Mouse (Mus musculus) midbrain, embryonic 10.5 days (tissue): Measurements from ENCODE around the gene Tsen54. TPM values are rescaled to one million over a fixed set of nuclear protein-coding genes. Genes with fewer than 3 reads are reported as not detected.
A peak's percentile ranks its signal among the peaks of the same experiment; 100 is the strongest.

Experiments used
- DNase-seq: peaks from one replicate; pipeline ENCODE4 v3.0.0-alpha.2; 2017; ENCODE audit warnings: low spot score
- H3K27ac ChIP-seq: fragments of 300-500 bp; sonication (generic); replicated peaks from 2 replicates; pipeline ENCODE4 v1.5.1; 2016; ENCODE audit warnings: mild to moderate bottlenecking
- H3K27me3 ChIP-seq: fragments of 300-500 bp; sonication (generic); 2 replicates; pipeline ENCODE4 v1.6.1; 2016; ENCODE audit warnings: low read depth, mild to moderate bottlenecking; ENCODE audit not compliant: poor library complexity, severe bottlenecking
- H3K36me3 ChIP-seq: fragments of 300-500 bp; sonication (generic); 2 replicates; pipeline ENCODE4 v1.6.1; 2016; ENCODE audit warnings: mild to moderate bottlenecking, moderate library complexity
- H3K4me1 ChIP-seq: fragments of 300-500 bp; sonication (generic); 2 replicates; pipeline ENCODE4 v1.6.1; 2016
- H3K4me3 ChIP-seq: fragments of 300-500 bp; sonication (generic); 2 replicates; pipeline ENCODE4 v1.5.1; 2016; ENCODE audit warnings: mild to moderate bottlenecking, moderate library complexity
- H3K9me3 ChIP-seq: fragments of 300-500 bp; sonication (generic); replicated peaks from 2 replicates; pipeline ENCODE4 v1.6.1; 2016; ENCODE audit warnings: mild to moderate bottlenecking
- WGBS: fragments of 180-500 bp; shearing (Covaris S2); methylation state at CpG from one replicate; pipeline ENCODE4 v1.1.7; 2016; 5-methylcytosine and 5-hydroxymethylcytosine counted together
- polyA plus RNA-seq: library from polyadenylated mRNA; unstranded; fragments of >200 nt; fragmentation: Nextera tagmentation; extraction: Ambion mirVana; gene quantifications from 2 replicates; pipeline ENCODE4 v1.2.1, GENCODE M21; 2016

Tsen54 gene
- polyA plus RNA-seq, 1 experiment from 2014 or later: 39.7 TPM

DNA sequence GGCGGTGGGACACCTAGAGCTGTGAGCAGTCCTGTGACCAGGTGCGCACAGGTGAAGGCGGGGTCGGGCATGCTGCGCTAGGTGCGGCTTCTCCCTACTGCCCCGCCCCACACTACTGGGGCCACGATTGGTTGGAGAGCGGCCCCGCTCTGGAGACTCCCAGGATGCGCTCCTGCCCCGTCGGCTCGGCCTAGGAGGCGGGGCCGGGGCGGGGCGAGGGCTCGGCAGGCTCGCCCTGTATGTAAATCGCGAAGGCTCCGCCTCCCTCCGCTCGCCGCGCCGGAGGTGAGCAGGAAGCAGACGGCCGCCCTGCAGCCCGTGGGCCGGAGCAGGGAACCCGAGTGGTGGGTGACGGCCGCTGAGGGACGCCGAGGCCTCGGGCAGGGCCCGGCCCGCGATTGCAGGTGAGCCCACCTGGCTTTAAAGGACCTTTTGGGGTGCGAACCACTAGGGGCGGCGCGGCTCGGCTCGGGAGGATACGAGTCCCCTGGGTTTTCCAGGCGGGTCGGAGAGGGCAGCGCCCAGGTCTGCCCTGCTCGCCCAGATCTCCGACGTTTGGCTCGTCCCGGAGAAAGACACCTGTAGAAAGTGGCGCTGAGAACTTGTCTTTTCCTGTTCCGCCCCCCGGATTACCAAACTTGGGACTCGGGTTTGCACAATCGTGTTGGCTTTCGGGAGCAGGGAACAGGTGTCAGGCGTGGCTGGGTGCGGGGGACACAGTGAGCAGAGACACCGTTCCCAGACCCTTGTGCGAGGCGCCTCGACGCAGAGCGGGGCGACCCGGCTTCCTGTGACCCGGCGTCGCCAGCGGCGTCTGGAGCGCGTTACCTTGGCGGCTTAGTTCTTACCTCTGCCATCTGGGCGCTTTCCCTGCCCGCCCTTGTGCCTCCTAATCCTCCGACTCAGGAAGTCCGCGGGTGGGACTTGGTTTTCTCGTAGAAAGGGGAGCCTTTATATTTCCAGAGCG, 9.5 kb downstream of the Tsen54 start, which contains the start of gene Llgl2:
TSS of gene Llgl2 (plus strand) at position 276 of the 967 bp plus-strand sequence.
- Histone ChIP-seq H3K36me3 (peaks cover 39% of the 10 kb centered on the region), H3K4me3 (peak within 1 kb of the TSS; percentile 78), H3K27ac (peak within 1 kb of the TSS; percentile 71), H3K4me1 (peaks cover 23% of the 10 kb centered on the region), H3K27me3 (peaks cover 78% of the 10 kb centered on the region), H3K9me3 (no peaks in the 10 kb centered on the region)
- WGBS: under 1% methylated on average over 87 of the region's 87 CpGs
- peak; percentile 86 for DNase-seq

DNA sequence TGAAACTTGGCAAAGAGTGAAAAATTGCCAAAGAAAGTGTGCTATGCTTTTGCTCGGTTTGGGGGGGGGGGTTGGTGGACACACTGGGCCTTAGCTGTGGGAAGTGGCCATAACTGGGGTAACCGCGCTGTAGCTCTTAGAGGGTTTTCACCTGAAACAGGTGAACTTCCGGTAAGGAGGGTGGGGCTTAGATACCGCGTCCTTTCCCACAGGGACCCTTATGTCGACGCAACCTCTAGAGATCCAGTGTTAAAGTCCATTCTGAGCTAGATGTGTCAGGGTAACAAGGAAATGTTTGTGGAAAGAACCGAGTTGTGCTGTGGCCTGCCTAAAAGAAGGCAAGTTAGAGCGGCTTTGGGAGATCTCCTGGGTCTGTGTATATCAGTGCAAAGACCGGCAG, 10.3 kb downstream of the Tsen54 start:
- Histone ChIP-seq H3K4me1 (peaks cover 27% of the 10 kb centered on the region), H3K36me3 (peaks cover 32% of the 10 kb centered on the region), H3K4me3 (peak overlapping the region; percentile 78), H3K27me3 (peaks cover 86% of the 10 kb centered on the region), H3K9me3 (no peaks in the 10 kb centered on the region), H3K27ac (no peak overlapping the region)
- DNase-seq: no peak
- WGBS: 17% methylated on average over 11 of the region's 11 CpGs

DNA sequence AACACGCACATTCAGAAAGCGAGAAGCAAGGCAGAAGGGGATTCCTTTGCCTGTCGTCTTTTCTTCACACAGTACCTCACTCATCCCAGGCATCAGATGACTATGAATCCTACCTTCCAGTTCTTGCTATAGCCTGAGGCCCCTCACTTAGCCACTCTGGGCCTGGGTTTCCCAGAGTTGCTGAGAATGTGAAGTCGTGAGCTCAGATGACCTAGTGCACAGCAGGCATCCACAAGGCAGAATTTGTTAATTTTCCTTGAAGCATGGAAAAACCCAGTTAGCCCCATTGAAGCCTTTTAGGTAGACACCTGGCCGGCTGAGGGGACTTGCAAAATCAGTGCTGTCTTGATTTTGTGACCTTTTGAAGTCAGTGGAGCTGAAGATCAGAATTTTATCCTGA, 12.0 kb downstream of the Tsen54 start:
- H3K27me3 ChIP-seq: peaks cover 100% of the 10 kb centered on the region
- WGBS: 52% methylated on average over 5 of the region's 5 CpGs
- H3K36me3 ChIP-seq: peaks cover 15% of the 10 kb centered on the region
- H3K4me1 ChIP-seq: peaks cover 42% of the 10 kb centered on the region
- no peak for DNase-seq
- H3K4me3 ChIP-seq: no peak overlapping the region
- no peak overlapping the region for H3K27ac ChIP-seq
- no peaks in the 10 kb centered on the region for H3K9me3 ChIP-seq

DNA sequence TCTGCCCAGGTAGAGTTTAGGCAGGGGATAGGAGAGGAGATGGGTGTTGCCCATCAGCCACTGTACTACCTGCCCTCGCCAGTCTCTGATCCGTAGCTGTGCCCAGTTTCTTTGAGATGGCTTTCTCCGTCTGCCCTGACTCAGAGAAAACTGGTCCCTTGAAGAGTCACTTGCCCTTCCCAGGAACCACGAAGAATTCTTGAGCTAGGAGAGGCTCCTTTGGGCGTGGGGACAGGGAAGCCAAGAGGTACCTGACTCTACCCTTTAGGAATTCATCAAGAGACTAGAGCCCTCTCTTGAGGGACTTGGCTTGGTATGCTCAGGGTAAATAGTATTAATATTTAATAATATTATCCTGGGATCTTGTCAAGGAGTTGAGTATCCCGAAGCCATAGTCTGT, 13.1 kb downstream of the Tsen54 start:
- Histone ChIP-seq H3K4me1 (peaks cover 53% of the 10 kb centered on the region), H3K27me3 (peaks cover 100% of the 10 kb centered on the region), H3K4me3 (no peak overlapping the region), H3K36me3 (peaks cover 4% of the 10 kb centered on the region), H3K9me3 (no peaks in the 10 kb centered on the region), H3K27ac (no peak overlapping the region)
- WGBS: 86% methylated on average over 6 of the region's 6 CpGs
- DNase-seq: no peak

DNA sequence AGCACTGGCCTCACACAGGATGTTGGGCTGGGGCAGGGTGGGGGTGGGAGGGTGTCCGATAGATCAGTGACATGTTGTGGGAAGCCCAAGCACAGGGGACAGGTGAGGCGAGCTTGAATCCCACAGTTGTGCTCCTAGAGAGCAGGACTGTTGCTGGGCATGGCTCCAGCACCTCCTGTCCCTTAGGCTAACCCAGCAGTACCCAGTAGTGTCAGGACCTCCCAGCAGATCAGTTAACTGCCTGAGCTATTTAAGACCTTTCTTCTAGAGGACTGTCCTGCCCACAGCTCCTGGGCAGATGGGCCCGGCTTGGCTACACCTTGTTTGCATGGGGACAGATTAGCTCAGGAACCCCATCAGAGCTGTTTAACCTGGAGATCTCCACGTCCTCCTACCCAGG, 14.5 kb downstream of the Tsen54 start:
- Histone ChIP-seq H3K4me1 (peaks cover 58% of the 10 kb centered on the region), H3K4me3 (no peak overlapping the region), H3K27ac (no peak overlapping the region), H3K27me3 (peaks cover 99% of the 10 kb centered on the region), H3K9me3 (no peaks in the 10 kb centered on the region), H3K36me3 (no peaks in the 10 kb centered on the region)
- no peak for DNase-seq
- WGBS: 74% methylated on average over 4 of the region's 4 CpGs

DNA sequence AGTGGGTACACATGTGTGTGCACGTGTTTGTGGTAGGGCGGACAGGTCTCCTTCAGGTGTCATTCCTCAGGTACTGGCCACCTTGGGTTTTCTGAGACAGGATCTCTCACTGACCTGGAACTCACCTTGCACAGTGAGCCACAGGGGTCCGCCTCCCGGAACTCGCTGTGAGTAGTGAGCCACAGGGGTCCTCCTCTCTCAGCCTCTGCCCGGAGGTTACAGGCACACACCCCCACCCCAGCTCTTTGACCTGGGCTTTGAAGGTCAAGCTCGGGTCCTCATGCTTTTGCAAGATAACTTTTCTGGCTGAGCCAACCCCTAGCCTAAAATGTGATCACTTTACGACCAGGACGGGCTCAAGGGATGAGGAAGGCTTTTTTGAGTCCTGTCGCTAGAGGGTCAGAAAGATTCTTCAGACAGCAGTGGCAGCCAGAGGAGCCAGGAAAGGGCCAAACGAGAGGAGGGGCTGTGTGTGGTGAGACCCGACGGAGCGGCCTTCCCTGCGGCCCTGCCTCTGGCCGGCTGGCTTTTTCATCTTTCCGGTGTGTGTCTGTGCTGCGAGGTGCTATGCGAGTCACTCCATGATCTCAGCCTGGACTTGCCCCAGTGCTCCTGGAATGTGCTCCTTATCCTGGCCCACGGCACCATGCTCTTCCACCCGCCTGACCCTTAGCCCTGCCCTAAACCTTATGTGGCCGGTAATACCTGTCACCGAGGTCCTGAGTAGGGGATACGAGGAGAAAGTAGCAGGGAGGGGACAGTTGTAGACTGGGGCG, 16.2 kb downstream of the Tsen54 start:
- H3K27me3 ChIP-seq: peaks cover 97% of the 10 kb centered on the region
- peaks cover 64% of the 10 kb centered on the region for H3K4me1 ChIP-seq
- H3K36me3 ChIP-seq: no peaks in the 10 kb centered on the region
- no peak for DNase-seq
- H3K9me3 ChIP-seq: no peaks in the 10 kb centered on the region
- no peak overlapping the region for H3K4me3 ChIP-seq
- H3K27ac ChIP-seq: 0 out of 2 replicates have a peak overlapping the region, but pooled peaks have one; percentile 2
- WGBS: 18% methylated on average over 25 of the region's 25 CpGs

DNA sequence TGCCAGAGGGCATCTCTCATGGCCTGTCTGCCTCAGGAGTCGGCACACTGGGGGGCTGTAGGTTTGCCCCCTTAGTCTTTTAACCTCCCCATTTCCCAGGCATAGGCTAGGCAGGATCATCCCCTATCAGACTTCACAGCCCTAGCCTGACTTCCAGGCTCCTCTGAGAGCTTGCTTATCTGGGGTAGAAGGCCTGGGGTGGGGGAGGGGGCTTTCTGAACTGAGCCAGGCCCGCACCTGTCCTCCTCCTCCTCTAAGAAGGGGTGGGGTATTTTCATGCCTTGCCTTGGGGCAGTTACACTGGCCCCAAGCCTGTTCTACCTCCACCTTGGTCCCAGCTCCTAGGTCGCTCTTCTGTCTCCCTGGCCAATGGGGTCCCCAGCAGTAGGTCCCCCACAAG, 17.0 kb downstream of the Tsen54 start:
- Histone ChIP-seq H3K9me3 (no peaks in the 10 kb centered on the region), H3K36me3 (no peaks in the 10 kb centered on the region), H3K4me3 (no peak overlapping the region), H3K27ac (0 out of 2 replicates have a peak overlapping the region, but pooled peaks have one; percentile 2), H3K27me3 (peaks cover 97% of the 10 kb centered on the region), H3K4me1 (peaks cover 72% of the 10 kb centered on the region)
- 50% methylated on average over 3 of the region's 3 CpGs for WGBS
- no peak for DNase-seq

DNA sequence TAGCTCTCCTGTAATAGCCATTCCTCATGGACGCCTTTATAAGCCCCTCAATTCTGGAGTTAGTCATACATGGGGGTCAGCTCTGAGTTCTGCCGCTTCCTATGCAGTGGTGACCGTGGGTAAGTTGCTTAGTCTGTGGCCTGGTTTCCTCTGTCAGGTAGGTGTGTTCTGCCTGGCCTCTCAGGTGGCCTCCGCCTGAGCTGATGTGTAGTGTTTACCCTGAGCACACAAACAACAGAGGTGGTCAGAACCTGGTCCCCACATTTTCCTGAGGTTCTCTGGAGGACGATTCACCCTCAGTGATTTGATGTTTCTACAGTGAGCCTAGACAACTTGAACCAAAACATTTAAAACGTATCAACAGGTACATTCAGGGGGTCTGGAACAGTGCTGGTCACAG, 17.5 kb downstream of the Tsen54 start:
- H3K36me3 ChIP-seq: no peaks in the 10 kb centered on the region
- H3K27me3 ChIP-seq: peaks cover 97% of the 10 kb centered on the region
- H3K9me3 ChIP-seq: no peaks in the 10 kb centered on the region
- 67% methylated on average over 6 of the region's 6 CpGs for WGBS
- H3K4me3 ChIP-seq: no peak overlapping the region
- H3K27ac ChIP-seq: peak overlapping the region; percentile 66; the same call in 1 of the 2 replicates
- no peak for DNase-seq
- peaks cover 77% of the 10 kb centered on the region for H3K4me1 ChIP-seq

DNA sequence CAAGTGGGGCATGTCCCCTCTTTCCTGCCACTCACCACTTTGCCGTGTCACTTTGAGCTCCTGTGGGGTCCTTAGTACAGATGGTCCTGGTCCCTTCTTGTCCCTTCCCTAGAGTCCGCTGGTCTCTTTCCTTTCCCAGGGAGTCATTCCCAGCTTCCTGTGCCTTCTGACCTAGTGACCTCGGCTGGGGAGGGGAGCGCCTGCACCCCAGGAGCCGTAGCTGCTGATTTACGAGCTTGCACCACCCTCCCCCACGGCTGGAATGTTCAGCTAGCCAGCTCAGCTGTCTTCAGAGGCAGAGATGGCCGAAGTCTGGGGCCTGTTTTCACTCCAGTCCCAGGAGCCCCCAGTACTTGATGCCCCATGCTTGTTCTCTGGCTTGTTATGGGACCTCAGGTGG, 18.0 kb downstream of the Tsen54 start:
- Histone ChIP-seq H3K27me3 (peaks cover 95% of the 10 kb centered on the region), H3K9me3 (no peaks in the 10 kb centered on the region), H3K27ac (peak overlapping the region; percentile 66), H3K4me1 (peaks cover 77% of the 10 kb centered on the region), H3K36me3 (no peaks in the 10 kb centered on the region), H3K4me3 (peak overlapping the region; percentile 12; the same call in 1 of the 2 replicates)
- no peak for DNase-seq
- 6% methylated on average over 8 of the region's 8 CpGs for WGBS

DNA sequence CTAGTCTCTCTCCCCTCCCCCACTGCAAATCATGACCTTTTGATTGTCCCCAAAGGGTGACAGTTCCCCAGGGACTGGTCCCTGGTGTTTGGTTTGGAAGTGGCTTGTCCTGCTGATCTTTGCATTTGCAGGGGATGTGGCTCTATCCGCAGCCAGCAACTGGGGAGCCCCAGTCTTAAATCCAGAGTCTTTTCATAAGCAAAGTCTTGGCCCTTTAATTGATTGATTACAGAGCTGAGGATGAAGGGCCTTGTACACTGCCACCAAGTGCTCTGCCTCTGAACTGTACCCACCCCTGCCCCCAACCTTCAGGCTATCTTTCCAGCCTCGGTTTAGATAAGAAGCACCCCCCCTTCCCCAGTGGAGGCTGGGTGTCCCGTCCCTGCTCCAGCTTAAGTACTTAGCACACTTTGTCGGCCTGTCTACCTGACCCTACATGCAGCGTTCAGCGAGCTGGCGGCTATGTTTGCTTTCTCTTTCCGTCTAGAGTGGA, 18.5 kb downstream of the Tsen54 start:
- no peak for DNase-seq
- Histone ChIP-seq H3K4me1 (peaks cover 77% of the 10 kb centered on the region), H3K27me3 (peaks cover 95% of the 10 kb centered on the region), H3K36me3 (no peaks in the 10 kb centered on the region), H3K4me3 (peak overlapping the region; percentile 12), H3K9me3 (no peaks in the 10 kb centered on the region), H3K27ac (peak overlapping the region; percentile 66)
- 22% methylated on average over 8 of the region's 8 CpGs for WGBS

DNA sequence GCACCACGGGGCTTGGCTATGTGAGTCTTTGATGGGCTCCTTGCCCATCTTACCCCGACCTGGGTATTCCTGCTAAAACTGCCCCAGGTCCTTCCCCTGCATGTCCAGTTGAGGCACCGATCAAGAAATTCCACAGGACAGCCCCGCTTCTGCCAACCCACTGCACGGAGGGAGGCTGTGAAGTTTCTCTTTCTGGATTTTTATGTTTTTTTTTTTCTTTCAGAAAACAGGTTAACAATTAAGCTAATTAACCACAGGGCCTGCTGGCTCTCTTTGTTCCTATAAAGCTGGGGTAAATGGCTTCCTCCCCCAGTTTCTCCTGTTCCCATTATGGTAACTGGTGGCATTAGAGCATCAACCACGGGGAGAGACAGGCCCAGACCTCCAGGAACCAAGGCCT, 19.5 kb downstream of the Tsen54 start:
- 0 out of 2 replicates have a peak overlapping the region, but pooled peaks have one; percentile 66 for H3K27ac ChIP-seq
- H3K9me3 ChIP-seq: no peaks in the 10 kb centered on the region
- H3K36me3 ChIP-seq: no peaks in the 10 kb centered on the region
- WGBS: 75% methylated on average over 6 of the region's 6 CpGs
- no peak overlapping the region for H3K4me3 ChIP-seq
- DNase-seq: no peak
- H3K4me1 ChIP-seq: peaks cover 76% of the 10 kb centered on the region
- H3K27me3 ChIP-seq: peaks cover 95% of the 10 kb centered on the region

DNA sequence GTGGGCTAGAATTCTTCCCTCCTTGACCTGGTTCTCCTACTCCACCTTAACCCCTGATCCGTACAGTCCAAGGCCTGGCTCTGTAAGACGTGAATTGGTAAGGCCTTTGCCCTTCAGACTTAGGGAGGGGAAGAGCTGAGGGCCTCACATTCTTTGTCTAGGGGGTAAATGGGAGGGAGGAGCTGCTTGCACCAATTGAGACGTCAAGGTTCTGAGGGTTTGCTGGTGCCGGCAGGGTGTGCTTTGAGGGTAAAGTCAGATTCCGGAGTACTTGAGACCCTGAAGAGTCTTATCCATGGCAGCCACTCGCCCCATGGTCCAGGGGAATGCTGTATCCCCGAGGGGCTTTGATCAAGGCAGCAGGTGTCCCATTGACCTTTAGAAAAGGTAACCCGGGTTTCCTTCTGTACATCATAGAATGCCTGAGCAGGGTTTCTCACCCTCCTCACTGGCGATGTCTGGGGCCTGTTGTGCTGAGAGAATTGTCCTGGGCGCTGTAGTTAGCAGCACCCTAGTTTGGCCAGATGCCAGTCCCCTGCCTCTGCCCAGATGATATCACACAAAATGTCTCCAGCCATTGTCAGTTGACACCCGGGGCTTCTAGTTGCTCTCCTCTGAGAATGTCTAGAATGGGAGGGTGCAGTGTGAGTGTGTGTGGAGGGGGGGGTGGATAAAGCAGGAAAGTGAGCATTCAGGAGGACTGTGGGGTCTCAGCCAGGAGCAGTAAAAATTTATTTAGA, 22.3 kb downstream of the Tsen54 start:
- no peak overlapping the region for H3K27ac ChIP-seq
- no peak for DNase-seq
- H3K4me3 ChIP-seq: no peak overlapping the region
- peaks cover 71% of the 10 kb centered on the region for H3K4me1 ChIP-seq
- no peaks in the 10 kb centered on the region for H3K36me3 ChIP-seq
- WGBS: 46% methylated on average over 11 of the region's 11 CpGs
- H3K27me3 ChIP-seq: peaks cover 73% of the 10 kb centered on the region
- H3K9me3 ChIP-seq: no peaks in the 10 kb centered on the region
